Mouse (Mus musculus): ENCODE measurements around the gene Gm11492. TPM values are rescaled to one million over a fixed set of nuclear protein-coding genes. Genes with fewer than 3 reads are reported as not detected.
A peak's percentile ranks its signal among the peaks of the same experiment; 100 is the strongest.

The Gm11492 gene
- polyA plus RNA-seq, 1 experiment from 2014 or later = not detected

GRCm38 (mm10) chr11:87561208-87561607 lies 5.2 kb upstream of the Gm11492 start:
- WGBS = 80% methylated on average over 6 of the region's 6 CpGs

GRCm38 (mm10) chr11:87568255-87568953 lies 2.0 kb downstream of the Gm11492 start, which contains the start of gene Sept4:
Gene Sept4 (plus strand): TSS chr11:87568903.
- H3K4me2 ChIP-seq = no peak within 1 kb of the TSS
- no peak within 1 kb of the TSS for H3K27ac ChIP-seq (replicated peaks)
- no peak within 1 kb of the TSS for H3K4me3 ChIP-seq
- no peaks in the 10 kb centered on the region for H3K36me3 ChIP-seq
- no peaks in the 10 kb centered on the region for H3K9me3 ChIP-seq
- no peak within 1 kb of the TSS for H3K9ac ChIP-seq
- no peaks in the 10 kb centered on the region for H3K27me3 ChIP-seq
- H3K4me1 ChIP-seq (replicated peaks) = no peaks in the 10 kb centered on the region
- WGBS = 84% methylated on average over 7 of the region's 7 CpGs
- ATAC-seq (ENCODE audit: low FRiP score, low read depth) = no peak

More at GRCm38 (mm10) chr11:87561208-87561607, 5.2 kb upstream of the Gm11492 start:
- Histone ChIP-seq H3K27me3 (no peaks in the 10 kb centered on the region), H3K4me3 (no peak overlapping the region), H3K9ac (no peak overlapping the region), H3K4me2 (no peak overlapping the region), H3K9me3 (no peaks in the 10 kb centered on the region), H3K4me1 (replicated peaks) (no peaks in the 10 kb centered on the region), H3K27ac (replicated peaks) (no peak overlapping the region), H3K36me3 (no peaks in the 10 kb centered on the region)
- no peak for ATAC-seq (ENCODE audit: low FRiP score, low read depth)

GRCm38 (mm10) chr11:87570743-87571142 lies 4.3 kb downstream of the Gm11492 start:
- Histone ChIP-seq H3K4me1 (replicated peaks) (no peaks in the 10 kb centered on the region), H3K4me2 (no peak overlapping the region), H3K4me3 (no peak overlapping the region), H3K27me3 (no peaks in the 10 kb centered on the region), H3K36me3 (no peaks in the 10 kb centered on the region), H3K9ac (no peak overlapping the region), H3K9me3 (no peaks in the 10 kb centered on the region), H3K27ac (replicated peaks) (no peak overlapping the region)
- 64% methylated on average over 5 of the region's 5 CpGs for WGBS
- ATAC-seq (ENCODE audit: low FRiP score, low read depth) = no peak

GRCm38 (mm10) chr11:87571361-87571950 lies 5.0 kb downstream of the Gm11492 start:
- ATAC-seq (ENCODE audit: low FRiP score, low read depth) = no peak
- Histone ChIP-seq H3K27me3 (no peaks in the 10 kb centered on the region), H3K36me3 (no peaks in the 10 kb centered on the region), H3K4me1 (replicated peaks) (no peaks in the 10 kb centered on the region), H3K27ac (replicated peaks) (no peak overlapping the region), H3K4me3 (no peak overlapping the region), H3K4me2 (no peak overlapping the region), H3K9me3 (no peaks in the 10 kb centered on the region), H3K9ac (no peak overlapping the region)
- WGBS = 91% methylated on average over 1 of the region's 1 CpGs

GRCm38 (mm10) chr11:87573751-87574150 lies 7.3 kb downstream of the Gm11492 start:
- 73% methylated on average over 7 of the region's 7 CpGs for WGBS

GRCm38 (mm10) chr11:87574520-87575180 lies 8.2 kb downstream of the Gm11492 start:
- Histone ChIP-seq H3K4me1 (replicated peaks) (peaks cover 16% of the 10 kb centered on the region), H3K4me3 (no peak overlapping the region), H3K27ac (replicated peaks) (no peak overlapping the region), H3K4me2 (no peak overlapping the region), H3K9ac (no peak overlapping the region), H3K27me3 (no peaks in the 10 kb centered on the region), H3K9me3 (no peaks in the 10 kb centered on the region), H3K36me3 (no peaks in the 10 kb centered on the region)
- ATAC-seq (ENCODE audit: low FRiP score, low read depth) = no peak
- WGBS = 63% methylated on average over 21 of the region's 21 CpGs

More at GRCm38 (mm10) chr11:87573751-87574150, 7.3 kb downstream of the Gm11492 start:
- Histone ChIP-seq H3K9me3 (no peaks in the 10 kb centered on the region), H3K27ac (replicated peaks) (no peak overlapping the region), H3K4me3 (no peak overlapping the region), H3K36me3 (no peaks in the 10 kb centered on the region), H3K4me1 (replicated peaks) (peaks cover 11% of the 10 kb centered on the region), H3K27me3 (no peaks in the 10 kb centered on the region), H3K9ac (no peak overlapping the region), H3K4me2 (no peak overlapping the region)
- no peak for ATAC-seq (ENCODE audit: low FRiP score, low read depth)

GRCm38 (mm10) chr11:87577601-87578248 lies 11.3 kb downstream of the Gm11492 start:
- Histone ChIP-seq H3K27me3 (no peaks in the 10 kb centered on the region), H3K27ac (replicated peaks) (peak overlapping the region; percentile 70; the same call in 1 of the 2 replicates)
- 20% methylated on average over 6 of the region's 6 CpGs for WGBS

GRCm38 (mm10) chr11:87578249-87578962 lies 12.0 kb downstream of the Gm11492 start:
- under 1% methylated on average over 40 of the region's 40 CpGs for WGBS
- ATAC-seq (ENCODE audit: low FRiP score, low read depth) = peak; percentile 83
- peak overlapping the region; percentile 51 for H3K4me3 ChIP-seq
- peaks cover 16% of the 10 kb centered on the region for H3K4me1 ChIP-seq (replicated peaks)
- H3K27ac ChIP-seq (replicated peaks) = peak overlapping the region; percentile 70
- no peaks in the 10 kb centered on the region for H3K27me3 ChIP-seq
- no peaks in the 10 kb centered on the region for H3K9me3 ChIP-seq
- peak overlapping the region; percentile 88 for H3K4me2 ChIP-seq
- H3K9ac ChIP-seq = peak overlapping the region; percentile 62
- no peaks in the 10 kb centered on the region for H3K36me3 ChIP-seq

More at GRCm38 (mm10) chr11:87577601-87578248, 11.3 kb downstream of the Gm11492 start:
- Histone ChIP-seq H3K36me3 (no peaks in the 10 kb centered on the region), H3K4me2 (peak overlapping the region; percentile 88), H3K4me1 (replicated peaks) (peaks cover 16% of the 10 kb centered on the region), H3K4me3 (peak overlapping the region; percentile 51), H3K9ac (peak overlapping the region; percentile 62), H3K9me3 (no peaks in the 10 kb centered on the region)
- no peak for ATAC-seq (ENCODE audit: low FRiP score, low read depth)

GRCm38 (mm10) chr11:87578963-87579601 lies 12.6 kb downstream of the Gm11492 start:
- Histone ChIP-seq H3K27ac (replicated peaks) (peak overlapping the region; percentile 70), H3K4me2 (peak overlapping the region; percentile 88), H3K4me3 (peak overlapping the region; percentile 51), H3K4me1 (replicated peaks) (peaks cover 16% of the 10 kb centered on the region), H3K9ac (peak overlapping the region; percentile 62), H3K27me3 (no peaks in the 10 kb centered on the region), H3K36me3 (no peaks in the 10 kb centered on the region), H3K9me3 (no peaks in the 10 kb centered on the region)
- 14% methylated on average over 10 of the region's 10 CpGs for WGBS
- ATAC-seq (ENCODE audit: low FRiP score, low read depth) = peak; percentile 55; the same call in 1 of the 2 replicates

GRCm38 (mm10) chr11:87579713-87580112 lies 13.3 kb downstream of the Gm11492 start:
- Histone ChIP-seq H3K4me1 (replicated peaks) (peaks cover 16% of the 10 kb centered on the region), H3K4me3 (no peak overlapping the region), H3K4me2 (no peak overlapping the region), H3K36me3 (no peaks in the 10 kb centered on the region), H3K9ac (no peak overlapping the region), H3K27ac (replicated peaks) (no peak overlapping the region; the same call in 1 of the 2 replicates), H3K9me3 (no peaks in the 10 kb centered on the region), H3K27me3 (no peaks in the 10 kb centered on the region)
- WGBS = 19% methylated on average over 1 of the region's 1 CpGs
- no peak for ATAC-seq (ENCODE audit: low FRiP score, low read depth)

GRCm38 (mm10) chr11:87580543-87581085 lies 14.2 kb downstream of the Gm11492 start:
- ATAC-seq (ENCODE audit: low FRiP score, low read depth) = no peak
- WGBS = 50% methylated on average over 9 of the region's 10 CpGs
- Histone ChIP-seq H3K4me1 (replicated peaks) (peaks cover 16% of the 10 kb centered on the region), H3K9me3 (no peaks in the 10 kb centered on the region), H3K4me3 (no peak overlapping the region), H3K27ac (replicated peaks) (no peak overlapping the region), H3K4me2 (no peak overlapping the region), H3K27me3 (no peaks in the 10 kb centered on the region), H3K9ac (no peak overlapping the region), H3K36me3 (no peaks in the 10 kb centered on the region)
